Mouse (Mus musculus): ENCODE measurements around the gene Gm28048. TPM values are rescaled to one million over a fixed set of nuclear protein-coding genes. Genes with fewer than 3 reads are reported as not detected.

Gene Gm28048
- polyA plus RNA-seq, 1 experiment from 2014 or later = 34.8 TPM

GRCm38 (mm10) chr11:23008181-23008823 is 26.4 kb upstream of the Gm28048 start:
- no peaks in the 10 kb centered on the region for H3K9me3 ChIP-seq (replicated peaks; ENCODE audit: low read length)
- DNase-seq (ENCODE audit: low spot score) (peak; percentile 88), ATAC-seq (replicated peaks; ENCODE audit: low FRiP score, low read depth) (peak; percentile 93)
- H3K4me1 ChIP-seq (replicated peaks; ENCODE audit: insufficient read depth, low read length) = 0 out of 2 replicates have a peak, but pooled peaks cover 4% of the 10 kb centered on the region
- 0% methylated on average over 40 of the region's 40 CpGs for WGBS
- peak overlapping the region; percentile 86 for H3K27ac ChIP-seq
- H3K9ac ChIP-seq (ENCODE audit: low read depth, low read length) = peak overlapping the region; percentile 62
- H3K4me3 ChIP-seq (replicated peaks; ENCODE audit: low read depth, low read length) = peak overlapping the region; percentile 63
- TF ChIP-seq CTCF (IDR thresholded peaks at IDR 0.05; ENCODE audit: low read depth) = peak; percentile 49
- H3K36me3 ChIP-seq (ENCODE audit: insufficient read depth, low read length) = peaks cover 16% of the 10 kb centered on the region
- H3K4me2 ChIP-seq (ENCODE audit: low read length) = peak overlapping the region; percentile 82
- H3K27me3 ChIP-seq (ENCODE audit: insufficient read depth, low read length) = no peaks in the 10 kb centered on the region

GRCm38 (mm10) chr11:23007481-23008180 is 25.7 kb upstream of the Gm28048 start, which contains the start of gene Fam161a:
Gene Fam161a (plus strand): TSS chr11:23007531.
- Histone ChIP-seq H3K4me1 (replicated peaks; ENCODE audit: insufficient read depth, low read length) (0 out of 2 replicates have a peak, but pooled peaks cover 4% of the 10 kb centered on the region), H3K27ac (peak within 1 kb of the TSS; percentile 86), H3K36me3 (ENCODE audit: insufficient read depth, low read length) (peaks cover 19% of the 10 kb centered on the region), H3K4me2 (ENCODE audit: low read length) (peak within 1 kb of the TSS; percentile 82), H3K9me3 (replicated peaks; ENCODE audit: low read length) (no peaks in the 10 kb centered on the region), H3K9ac (ENCODE audit: low read depth, low read length) (peak within 1 kb of the TSS; percentile 62), H3K4me3 (replicated peaks; ENCODE audit: low read depth, low read length) (peak within 1 kb of the TSS; percentile 63), H3K27me3 (ENCODE audit: insufficient read depth, low read length) (no peaks in the 10 kb centered on the region)
- DNase-seq (ENCODE audit: low spot score) (peak; percentile 98), ATAC-seq (replicated peaks; ENCODE audit: low FRiP score, low read depth) (peak; percentile 93)
- under 1% methylated on average over 22 of the region's 22 CpGs for WGBS
- no peak for TF ChIP-seq CTCF (IDR thresholded peaks at IDR 0.05; ENCODE audit: low read depth)

GRCm38 (mm10) chr11:23007166-23007480 is 25.2 kb upstream of the Gm28048 start:
- no peak; the same call in 1 of the 2 replicates for ATAC-seq (replicated peaks; ENCODE audit: low FRiP score, low read depth)
- WGBS = 4% methylated on average over 6 of the region's 6 CpGs
- peak overlapping the region; percentile 82 for H3K4me2 ChIP-seq (ENCODE audit: low read length)

GRCm38 (mm10) chr11:23005276-23005675 is 23.4 kb upstream of the Gm28048 start:
- Histone ChIP-seq H3K4me3 (replicated peaks; ENCODE audit: low read depth, low read length) (no peak overlapping the region), H3K4me2 (ENCODE audit: low read length) (no peak overlapping the region), H3K9me3 (replicated peaks; ENCODE audit: low read length) (no peaks in the 10 kb centered on the region), H3K4me1 (replicated peaks; ENCODE audit: insufficient read depth, low read length) (0 out of 2 replicates have a peak, but pooled peaks cover 4% of the 10 kb centered on the region), H3K27me3 (ENCODE audit: insufficient read depth, low read length) (no peaks in the 10 kb centered on the region), H3K27ac (no peak overlapping the region), H3K9ac (ENCODE audit: low read depth, low read length) (no peak overlapping the region), H3K36me3 (ENCODE audit: insufficient read depth, low read length) (peaks cover 37% of the 10 kb centered on the region)
- ATAC-seq (replicated peaks; ENCODE audit: low FRiP score, low read depth) (no peak), DNase-seq (ENCODE audit: low spot score) (no peak)
- TF ChIP-seq CTCF (IDR thresholded peaks at IDR 0.05; ENCODE audit: low read depth) = no peak
- WGBS = 95% methylated on average over 1 of the region's 1 CpGs

More at GRCm38 (mm10) chr11:23007166-23007480, 25.2 kb upstream of the Gm28048 start:
- Histone ChIP-seq H3K36me3 (ENCODE audit: insufficient read depth, low read length) (peaks cover 24% of the 10 kb centered on the region), H3K4me1 (replicated peaks; ENCODE audit: insufficient read depth, low read length) (0 out of 2 replicates have a peak, but pooled peaks cover 4% of the 10 kb centered on the region), H3K9ac (ENCODE audit: low read depth, low read length) (peak overlapping the region; percentile 62; the same call in 1 of the 2 replicates), H3K27ac (0 out of 2 replicates have a peak overlapping the region, but pooled peaks have one; percentile 86), H3K4me3 (replicated peaks; ENCODE audit: low read depth, low read length) (peak overlapping the region; percentile 63), H3K27me3 (ENCODE audit: insufficient read depth, low read length) (no peaks in the 10 kb centered on the region), H3K9me3 (replicated peaks; ENCODE audit: low read length) (no peaks in the 10 kb centered on the region)
- DNase-seq (ENCODE audit: low spot score) = peak; percentile 29
- TF ChIP-seq CTCF (IDR thresholded peaks at IDR 0.05; ENCODE audit: low read depth) = no peak

- H3K4me3 ChIP-seq (replicated peaks; ENCODE audit: low read depth, low read length) = no peak overlapping the region
- ATAC-seq (replicated peaks; ENCODE audit: low FRiP score, low read depth) = no peak
Measured at GRCm38 (mm10) chr11:22998308-22998707, 16.4 kb upstream of the Gm28048 start.

GRCm38 (mm10) chr11:22995461-22995860 is 13.6 kb upstream of the Gm28048 start:
- Histone ChIP-seq H3K9ac (ENCODE audit: low read depth, low read length) (no peak overlapping the region), H3K4me2 (ENCODE audit: low read length) (no peak overlapping the region), H3K27me3 (ENCODE audit: insufficient read depth, low read length) (no peaks in the 10 kb centered on the region), H3K9me3 (replicated peaks; ENCODE audit: low read length) (no peaks in the 10 kb centered on the region), H3K36me3 (ENCODE audit: insufficient read depth, low read length) (peaks cover 44% of the 10 kb centered on the region), H3K27ac (no peak overlapping the region), H3K4me3 (replicated peaks; ENCODE audit: low read depth, low read length) (no peak overlapping the region), H3K4me1 (replicated peaks; ENCODE audit: insufficient read depth, low read length) (peaks cover 6% of the 10 kb centered on the region)
- no peak for DNase-seq (ENCODE audit: low spot score)
- TF ChIP-seq CTCF (IDR thresholded peaks at IDR 0.05; ENCODE audit: low read depth) = no peak
- 95% methylated on average over 4 of the region's 4 CpGs for WGBS
- ATAC-seq (replicated peaks; ENCODE audit: low FRiP score, low read depth) = no peak

More at GRCm38 (mm10) chr11:22998308-22998707, 16.4 kb upstream of the Gm28048 start:
- Histone ChIP-seq H3K9me3 (replicated peaks; ENCODE audit: low read length) (no peaks in the 10 kb centered on the region), H3K4me1 (replicated peaks; ENCODE audit: insufficient read depth, low read length) (no peaks in the 10 kb centered on the region), H3K27ac (no peak overlapping the region), H3K27me3 (ENCODE audit: insufficient read depth, low read length) (no peaks in the 10 kb centered on the region), H3K4me2 (ENCODE audit: low read length) (no peak overlapping the region), H3K9ac (ENCODE audit: low read depth, low read length) (no peak overlapping the region), H3K36me3 (ENCODE audit: insufficient read depth, low read length) (peaks cover 65% of the 10 kb centered on the region)
- no peak for DNase-seq (ENCODE audit: low spot score)
- 79% methylated on average over 1 of the region's 1 CpGs for WGBS
- TF ChIP-seq CTCF (IDR thresholded peaks at IDR 0.05; ENCODE audit: low read depth) = no peak
